Mouse (Mus musculus) retina, adult 2 months (tissue): ENCODE results near the gene Tmsb4x.

ENCODE experiments used
- DNase-seq: peaks from one replicate; pipeline ENCODE4 v3.0.0-alpha.2; 2012; ENCODE audit warnings: low read depth, low spot score

Tmsb4x gene

GRCm38 (mm10) chrX:167182411-167182810, 26.7 kb downstream of the Tmsb4x start:
- DNase-seq, result no peak

- DNase-seq, result no peak
Measured at GRCm38 (mm10) chrX:167179961-167180642, 29.0 kb downstream of the Tmsb4x start.

- no peak for DNase-seq
Measured at GRCm38 (mm10) chrX:167179549-167179948, 29.6 kb downstream of the Tmsb4x start.

- DNase-seq, result no peak
Measured at GRCm38 (mm10) chrX:167175319-167175718, 33.8 kb downstream of the Tmsb4x start.

GRCm38 (mm10) chrX:167174311-167174710, 34.8 kb downstream of the Tmsb4x start:
- no peak for DNase-seq

- no peak for DNase-seq
Measured at GRCm38 (mm10) chrX:167172256-167172655, 36.9 kb downstream of the Tmsb4x start.

- DNase-seq, result no peak
Measured at GRCm38 (mm10) chrX:167171281-167171680, 37.8 kb downstream of the Tmsb4x start.

GRCm38 (mm10) chrX:167167282-167167681, 41.8 kb downstream of the Tmsb4x start:
- no peak for DNase-seq

GRCm38 (mm10) chrX:167166051-167166450, 43.1 kb downstream of the Tmsb4x start:
- DNase-seq, result no peak

GRCm38 (mm10) chrX:167157691-167158090, 51.4 kb downstream of the Tmsb4x start:
- DNase-seq, result no peak
